Mouse (Mus musculus): ENCODE measurements at regions not wholly inside any gene's neighbourhood (a gene's known extent, or its start where the extent isn't known, plus 50 kb on each side); places are given as distances from the start of the nearest gene placed in this dataset.

- in situ Hi-C loops (cut with MboI; ENCODE audit: low pct_ligation_motif_present, low pct_unique_long_range_greater_than_20kb, low sequenced_read_pairs) = no loop called here
- no peaks in the 10 kb centered on the region for H3K27me3 ChIP-seq (replicated peaks)
- no peaks in the 10 kb centered on the region for H3K79me2 ChIP-seq (replicated peaks; ENCODE audit: control insufficient read depth, extremely low read depth, insufficient read depth, poor library complexity, severe bottlenecking)
- dilution Hi-C loops (cut with MboI; ENCODE audit: extremely low pct_ligation_motif_present, extremely low pct_unique_long_range_greater_than_20kb, low sequenced_read_pairs) = no loop called here
- no peaks in the 10 kb centered on the region for H3K9me3 ChIP-seq (replicated peaks; ENCODE audit: low read length)
- no peak for DNase-seq (ENCODE audit: extremely low read depth)
- H3K4me2 ChIP-seq (ENCODE audit: insufficient read depth, low read depth, poor library complexity, severe bottlenecking) = no peak overlapping the region
- no peak overlapping the region for H3K9ac ChIP-seq (ENCODE audit: insufficient read depth, low read depth)
- H3K27ac ChIP-seq (ENCODE audit: insufficient read depth, low read depth) = no peak overlapping the region
- TF ChIP-seq ZC3H11A (IDR thresholded peaks at IDR 0.05; ENCODE audit: low read depth, low read length) (no peak), ETS1 (conservative IDR thresholded peaks at IDR 0.05; ENCODE audit: low read depth, low read length) (no peak), SIN3A (IDR thresholded peaks at IDR 0.05; ENCODE audit: low read length) (no peak), ZKSCAN1 (IDR thresholded peaks at IDR 0.05; ENCODE audit: borderline replicate concordance, low read depth, low read length) (no peak), MEF2A (IDR thresholded peaks at IDR 0.05; ENCODE audit: borderline replicate concordance, low read depth, low read length) (no peak), KAT2A (IDR thresholded peaks at IDR 0.05; ENCODE audit: insufficient replicate concordance, low read length) (no peak), PAX5 (IDR thresholded peaks at IDR 0.05; ENCODE audit: low read length) (no peak), ZNF384 (IDR thresholded peaks at IDR 0.05; ENCODE audit: low read depth, low read length) (no peak), CHD2 (IDR thresholded peaks at IDR 0.05; ENCODE audit: low read length) (no peak), POLR2AphosphoS2 (IDR thresholded peaks at IDR 0.05; ENCODE audit: low read depth, low read length) (no peak), USF1 (IDR thresholded peaks at IDR 0.05; ENCODE audit: low read depth, low read length) (no peak), ZMIZ1 (IDR thresholded peaks at IDR 0.05; ENCODE audit: low read depth, low read length) (no peak), BHLHE40 (IDR thresholded peaks at IDR 0.05; ENCODE audit: low read depth, low read length) (no peak), E2F4 (IDR thresholded peaks at IDR 0.05; ENCODE audit: insufficient replicate concordance, low read depth, low read length) (no peak), TBP (conservative IDR thresholded peaks at IDR 0.05; ENCODE audit: low read depth, low read length) (no peak)
- H3K36me3 ChIP-seq (replicated peaks in 1 of 2; ENCODE audit: control insufficient read depth in 1 of 2, insufficient read depth in 1 of 2, low read length in 1 of 2) = no peaks in the 10 kb centered on the region
- H3K4me3 ChIP-seq (replicated peaks in 1 of 3; ENCODE audit: low read depth in 2 of 3, low read length in 2 of 3, poor library complexity in 1 of 3) = no peak overlapping the region
- H3K4me1 ChIP-seq (ENCODE audit: control insufficient read depth in 1 of 2, insufficient read depth in 2 of 2) = no peaks in the 10 kb centered on the region
Observed at GRCm38 (mm10) chr1:152226049-152226448, 136.1 kb upstream of the 1700025G04Rik start.

- Histone ChIP-seq H3K9ac (ENCODE audit: insufficient read depth, low read depth) (no peak overlapping the region), H3K9me3 (replicated peaks; ENCODE audit: low read length) (no peaks in the 10 kb centered on the region), H3K4me3 (replicated peaks in 1 of 3; ENCODE audit: low read depth in 2 of 3, low read length in 2 of 3, poor library complexity in 1 of 3) (no peak overlapping the region), H3K4me1 (ENCODE audit: control insufficient read depth in 1 of 2, insufficient read depth in 2 of 2) (no peaks in the 10 kb centered on the region), H3K27me3 (replicated peaks) (no peaks in the 10 kb centered on the region), H3K36me3 (replicated peaks in 1 of 2; ENCODE audit: control insufficient read depth in 1 of 2, insufficient read depth in 1 of 2, low read length in 1 of 2) (no peaks in the 10 kb centered on the region), H3K27ac (ENCODE audit: insufficient read depth, low read depth) (no peak overlapping the region), H3K79me2 (replicated peaks; ENCODE audit: control insufficient read depth, extremely low read depth, insufficient read depth, poor library complexity, severe bottlenecking) (no peaks in the 10 kb centered on the region), H3K4me2 (ENCODE audit: insufficient read depth, low read depth, poor library complexity, severe bottlenecking) (no peak overlapping the region)
- dilution Hi-C loops (cut with MboI; ENCODE audit: extremely low pct_ligation_motif_present, extremely low pct_unique_long_range_greater_than_20kb, low sequenced_read_pairs) (no loop called here), in situ Hi-C loops (cut with MboI; ENCODE audit: low pct_ligation_motif_present, low pct_unique_long_range_greater_than_20kb, low sequenced_read_pairs) (no loop called here)
- no peak for DNase-seq (ENCODE audit: extremely low read depth)
- no peak for TF ChIP-seq GABPA (IDR thresholded peaks at IDR 0.05; ENCODE audit: insufficient replicate concordance, low read depth, low read length)
- no peak for TF ChIP-seq IRF4 (IDR thresholded peaks at IDR 0.05; ENCODE audit: low read depth, low read length)
- TF ChIP-seq JUN (IDR thresholded peaks at IDR 0.05; ENCODE audit: insufficient read depth, low read depth, low read length) = no peak
- no peak for TF ChIP-seq CTCF (conservative IDR thresholded peaks at IDR 0.05 in 1 of 2, IDR thresholded peaks at IDR 0.05 in 1 of 2; ENCODE audit: low read depth in 2 of 2, low read length in 2 of 2)
- TF ChIP-seq ZC3H11A (IDR thresholded peaks at IDR 0.05; ENCODE audit: low read depth, low read length) = no peak
Observed at GRCm38 (mm10) chr1:152223666-152224065, 133.7 kb upstream of the 1700025G04Rik start.

Data from CH12.LX (cell line).